Mouse (Mus musculus) forebrain, embryonic 14.5 days (tissue): ENCODE results near the gene Mgst3. TPM values are rescaled to one million over a fixed set of nuclear protein-coding genes. Genes with fewer than 3 reads are reported as not detected.
A peak's percentile ranks its signal among the peaks of the same experiment; 100 is the strongest.

ENCODE experiments used
- ATAC-seq: fragments of 200-750 bp; cut with Nextera tagmentation; 2 replicates; pipeline ENCODE4 v1.8.0; 2017; ENCODE audit warnings: mild to moderate bottlenecking, moderate library complexity
- DNase-seq: peaks from one replicate; pipeline ENCODE4 v3.0.0-alpha.2; 2015; ENCODE audit warnings: low spot score
- H3K27ac ChIP-seq: fragments of 300-500 bp; sonication (generic); 2 replicates; pipeline ENCODE4 v1.5.1; 2014; ENCODE audit warnings: low read depth, mild to moderate bottlenecking, control low read depth, low read length, moderate library complexity
- H3K27me3 ChIP-seq: fragments of 300-500 bp; sonication (generic); replicated peaks from 2 replicates; pipeline ENCODE4 v1.6.1; 2014; ENCODE audit warnings: low read length, control low read depth, mixed read lengths; ENCODE audit not compliant: control insufficient read depth, insufficient read depth
- H3K36me3 ChIP-seq: fragments of 300-500 bp; sonication (generic); 2 replicates; pipeline ENCODE4 v1.6.1; 2014; ENCODE audit warnings: low read length, control low read depth; ENCODE audit not compliant: control insufficient read depth, insufficient read depth
- H3K4me1 ChIP-seq: fragments of 300-500 bp; sonication (generic); 2 replicates; pipeline ENCODE4 v1.6.1; 2014; ENCODE audit warnings: antibody characterized with exemption, low read length, control low read depth; ENCODE audit not compliant: control insufficient read depth, insufficient read depth
- H3K4me2 ChIP-seq: fragments of 300-500 bp; sonication (generic); 2 replicates; pipeline ENCODE4 v1.6.1; 2014; ENCODE audit warnings: mild to moderate bottlenecking, control low read depth, low read length
- H3K4me3 ChIP-seq: fragments of 300-500 bp; sonication (generic); 2 replicates; pipeline ENCODE4 v1.5.1; 2014; ENCODE audit warnings: low read depth, low read length, control low read depth
- H3K9ac ChIP-seq: fragments of 300-500 bp; sonication (generic); 2 replicates; pipeline ENCODE4 v1.6.1; 2014; ENCODE audit warnings: mild to moderate bottlenecking, low read length, control low read depth, moderate library complexity
- H3K9me3 ChIP-seq: fragments of 300-500 bp; sonication (generic); replicated peaks from 2 replicates; pipeline ENCODE4 v1.6.1; 2016; ENCODE audit warnings: low read length, control low read depth, mixed read lengths; ENCODE audit not compliant: control insufficient read depth
- WGBS: fragments of 180-500 bp; shearing (Covaris S2); extraction: QIAGEN DNeasy Blood & Tissue Kit; methylation state at CpG from one replicate; pipeline ENCODE4 v1.1.7; 2014; 5-methylcytosine and 5-hydroxymethylcytosine counted together
- polyA plus RNA-seq: library from polyadenylated mRNA; unstranded; fragments of >200 nt; fragmentation: Nextera tagmentation; extraction: Ambion mirVana; gene quantifications from 2 replicates; pipeline ENCODE4 v1.2.1, GENCODE M21; 2014

Gene Mgst3
- polyA plus RNA-seq, 1 experiment from 2014 or later = 138 TPM

- WGBS = 89% methylated on average over 9 of the region's 10 CpGs
- Histone ChIP-seq H3K27me3 (no peaks in the 10 kb centered on the region; the same call in 1 of the 2 replicates), H3K4me2 (no peak overlapping the region), H3K4me3 (no peak overlapping the region), H3K27ac (no peak overlapping the region), H3K9ac (no peak overlapping the region), H3K4me1 (no peaks in the 10 kb centered on the region), H3K9me3 (no peaks in the 10 kb centered on the region), H3K36me3 (no peaks in the 10 kb centered on the region)
- DNase-seq = no peak
- no peak for ATAC-seq
Observed at GRCm38 (mm10) chr1:167342831-167343230, 50.8 kb downstream of the Mgst3 start.

GRCm38 (mm10) chr1:167340910-167341528 is 52.6 kb downstream of the Mgst3 start:
- H3K27ac ChIP-seq = no peak overlapping the region
- no peak overlapping the region for H3K9ac ChIP-seq
- H3K4me3 ChIP-seq = no peak overlapping the region
- no peaks in the 10 kb centered on the region for H3K4me1 ChIP-seq
- no peak for ATAC-seq
- WGBS = 100% methylated on average over 3 of the region's 3 CpGs
- no peaks in the 10 kb centered on the region; the same call in 1 of the 2 replicates for H3K27me3 ChIP-seq
- no peaks in the 10 kb centered on the region for H3K36me3 ChIP-seq
- DNase-seq = no peak
- no peak overlapping the region for H3K4me2 ChIP-seq
- H3K9me3 ChIP-seq = no peaks in the 10 kb centered on the region

GRCm38 (mm10) chr1:167340111-167340787 is 53.4 kb downstream of the Mgst3 start:
- WGBS = 2% methylated on average over 47 of the region's 47 CpGs
- ATAC-seq = peak; percentile 45
- peak overlapping the region; percentile 37 for H3K4me3 ChIP-seq

GRCm38 (mm10) chr1:167339177-167339781 is 54.4 kb downstream of the Mgst3 start:
- H3K4me2 ChIP-seq = no peak overlapping the region
- ATAC-seq (peak; percentile 57), DNase-seq (peak; percentile 72)

More at GRCm38 (mm10) chr1:167340111-167340787, 53.4 kb downstream of the Mgst3 start:
- Histone ChIP-seq H3K9ac (peak overlapping the region; percentile 59), H3K4me1 (no peaks in the 10 kb centered on the region), H3K4me2 (peak overlapping the region; percentile 63), H3K9me3 (no peaks in the 10 kb centered on the region), H3K36me3 (no peaks in the 10 kb centered on the region), H3K27me3 (no peaks in the 10 kb centered on the region; the same call in 1 of the 2 replicates), H3K27ac (no peak overlapping the region)
- DNase-seq = peak; percentile 35

GRCm38 (mm10) chr1:167337463-167338095 is 56.1 kb downstream of the Mgst3 start:
- no peak overlapping the region for H3K4me3 ChIP-seq
- H3K4me2 ChIP-seq = no peak overlapping the region
- peak; percentile 91 for DNase-seq
- peaks cover 17% of the 10 kb centered on the region for H3K36me3 ChIP-seq
- no peaks in the 10 kb centered on the region for H3K9me3 ChIP-seq
- H3K4me1 ChIP-seq = no peaks in the 10 kb centered on the region
- H3K9ac ChIP-seq = no peak overlapping the region
- H3K27ac ChIP-seq = no peak overlapping the region
- WGBS = 22% methylated on average over 12 of the region's 12 CpGs
- H3K27me3 ChIP-seq = no peaks in the 10 kb centered on the region; the same call in 1 of the 2 replicates
- ATAC-seq = peak; percentile 66

More at GRCm38 (mm10) chr1:167339177-167339781, 54.4 kb downstream of the Mgst3 start:
- no peaks in the 10 kb centered on the region; the same call in 1 of the 2 replicates for H3K27me3 ChIP-seq
- no peaks in the 10 kb centered on the region for H3K9me3 ChIP-seq
- H3K9ac ChIP-seq = no peak overlapping the region
- peak overlapping the region; percentile 2; the same call in 1 of the 2 replicates for H3K27ac ChIP-seq
- peaks cover 4% of the 10 kb centered on the region; the same call in 1 of the 2 replicates for H3K36me3 ChIP-seq
- no peak overlapping the region for H3K4me3 ChIP-seq
- H3K4me1 ChIP-seq = no peaks in the 10 kb centered on the region
- WGBS = 54% methylated on average over 9 of the region's 9 CpGs

- ATAC-seq (no peak), DNase-seq (no peak)
- Histone ChIP-seq H3K9me3 (no peaks in the 10 kb centered on the region), H3K27me3 (no peaks in the 10 kb centered on the region; the same call in 1 of the 2 replicates), H3K4me1 (no peaks in the 10 kb centered on the region), H3K27ac (no peak overlapping the region), H3K4me3 (no peak overlapping the region), H3K9ac (no peak overlapping the region), H3K36me3 (peaks cover 27% of the 10 kb centered on the region), H3K4me2 (no peak overlapping the region)
- 91% methylated on average over 3 of the region's 3 CpGs for WGBS
Observed at GRCm38 (mm10) chr1:167336398-167336797, 57.2 kb downstream of the Mgst3 start.

GRCm38 (mm10) chr1:167331106-167331505 is 62.5 kb downstream of the Mgst3 start:
- no peak overlapping the region for H3K4me3 ChIP-seq
- no peak for ATAC-seq

GRCm38 (mm10) chr1:167328776-167329175 is 64.9 kb downstream of the Mgst3 start:
- H3K9me3 ChIP-seq = no peaks in the 10 kb centered on the region
- no peak overlapping the region for H3K4me2 ChIP-seq
- 89% methylated on average over 6 of the region's 6 CpGs for WGBS
- no peak for DNase-seq
- no peak for ATAC-seq
- no peaks in the 10 kb centered on the region for H3K27me3 ChIP-seq
- no peaks in the 10 kb centered on the region for H3K4me1 ChIP-seq
- no peak overlapping the region for H3K4me3 ChIP-seq
- H3K9ac ChIP-seq = no peak overlapping the region
- peaks cover 61% of the 10 kb centered on the region for H3K36me3 ChIP-seq
- no peak overlapping the region for H3K27ac ChIP-seq

More at GRCm38 (mm10) chr1:167331106-167331505, 62.5 kb downstream of the Mgst3 start:
- no peaks in the 10 kb centered on the region for H3K4me1 ChIP-seq
- H3K9me3 ChIP-seq = no peaks in the 10 kb centered on the region
- no peak overlapping the region for H3K9ac ChIP-seq
- WGBS = 95% methylated on average over 8 of the region's 8 CpGs
- peaks cover 58% of the 10 kb centered on the region for H3K36me3 ChIP-seq
- DNase-seq = no peak
- no peak overlapping the region for H3K4me2 ChIP-seq
- no peaks in the 10 kb centered on the region for H3K27me3 ChIP-seq
- H3K27ac ChIP-seq = no peak overlapping the region
